Mouse (Mus musculus): ENCODE results near the gene Stk32b. TPM values are rescaled to one million over a fixed set of nuclear protein-coding genes. Genes with fewer than 3 reads are reported as not detected.

Gene Stk32b
- polyA plus RNA-seq (2015; fragmentation: Nextera tagmentation; extraction: Ambion mirVana), result not detected in 2 replicates

DNA sequence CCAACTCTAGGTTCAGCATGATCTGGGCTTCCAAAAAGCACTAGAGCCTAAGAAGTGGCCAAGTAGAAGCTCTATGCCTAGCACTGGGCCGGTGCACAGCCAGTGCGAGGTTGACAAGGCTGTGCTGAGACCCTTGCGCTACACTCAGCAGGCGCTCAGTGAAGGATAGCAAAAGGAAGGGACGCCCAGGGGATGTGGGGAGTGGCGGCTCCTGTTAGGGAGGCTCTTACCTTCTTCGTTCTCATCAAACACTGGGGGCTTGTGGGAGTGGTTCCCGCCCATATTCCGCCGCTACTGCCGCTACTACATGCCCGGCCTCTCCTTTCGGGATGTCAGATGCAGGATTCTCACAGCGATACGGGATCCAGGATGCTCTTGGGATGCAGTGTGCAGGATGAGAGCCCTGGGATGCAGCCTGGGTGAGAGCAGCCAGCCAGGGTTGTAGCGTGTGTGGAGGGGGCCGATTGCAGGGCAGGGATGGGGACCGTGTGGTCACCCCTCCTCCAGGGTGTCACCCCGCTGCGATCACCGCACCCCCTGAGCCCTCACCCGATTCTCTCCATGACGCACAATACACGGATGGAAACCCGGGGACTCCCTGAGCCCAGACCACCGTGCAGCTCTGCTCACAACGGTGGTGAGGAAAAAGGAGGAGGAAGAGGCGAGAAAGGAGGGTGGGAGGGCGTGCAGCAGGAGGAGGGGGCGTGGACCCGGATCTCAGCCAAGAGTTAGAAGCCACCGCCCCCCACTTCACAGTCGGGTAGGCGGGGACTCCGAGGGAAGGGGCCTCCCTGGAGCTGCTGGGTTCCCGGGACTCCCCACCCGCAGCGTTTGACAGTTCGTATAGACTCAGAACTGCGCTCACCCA lies at the start of gene Stk32b:
Gene Stk32b, minus strand, starts transcription at position 667 of the 868 bp plus-strand sequence.

DNA sequence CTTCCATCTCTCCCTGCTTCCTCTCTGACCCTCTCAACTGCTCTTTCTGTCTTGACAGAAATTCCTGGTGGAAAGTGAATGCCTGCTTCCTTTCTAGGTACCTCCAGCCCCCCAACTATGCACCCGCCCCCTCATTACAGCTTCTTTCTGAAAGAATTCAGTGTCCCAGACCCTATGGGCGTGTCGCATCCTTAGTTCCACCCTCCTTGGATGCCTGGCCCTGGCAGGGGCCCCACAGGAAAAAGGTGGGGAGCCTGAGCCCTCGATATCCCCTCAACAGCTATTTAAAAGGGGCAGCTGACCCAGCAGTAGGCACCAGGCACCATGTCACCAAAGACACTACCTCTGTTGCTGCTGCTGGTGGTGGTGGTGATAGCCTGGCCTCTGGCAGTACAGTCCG lies 18.3 kb upstream of the Stk32b start, which contains the start of gene Cytl1:
Gene Cytl1, plus strand, starts transcription at position 296 of the 400 bp plus-strand sequence.

Other genes starting within 250 kb of the Stk32b start
- gene Cytl1, start 18.3 kb upstream of the Stk32b start, polyA plus RNA-seq (2015; fragmentation: Nextera tagmentation; extraction: Ambion mirVana), result 0.79 and 1.3 TPM in 2 replicates
- gene Msx1, start 107.4 kb upstream of the Stk32b start, polyA plus RNA-seq (2015; fragmentation: Nextera tagmentation; extraction: Ambion mirVana), result 1.2 TPM in 2 replicates